Mouse (Mus musculus): Measurements from ENCODE around the gene Kdm2a.

DNA sequence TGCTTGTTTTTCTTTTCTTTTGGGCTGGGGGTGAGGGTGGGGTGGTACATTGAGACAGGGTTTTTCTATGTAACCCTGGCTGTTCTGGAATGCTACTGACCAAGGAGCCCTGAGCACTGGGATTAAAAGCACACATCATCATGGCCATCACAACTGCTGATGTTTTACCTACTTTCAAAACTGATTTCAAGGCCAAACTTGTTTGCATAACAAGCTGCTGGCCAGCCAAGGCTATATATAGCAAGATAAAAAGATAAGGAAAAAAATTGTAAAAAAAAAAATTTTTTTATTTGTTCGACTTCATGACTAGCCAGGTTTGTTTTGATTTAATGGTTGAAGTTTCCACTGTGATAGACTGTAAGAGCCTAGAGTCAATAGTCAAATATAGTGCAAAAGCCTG lies 27.8 kb downstream of the Kdm2a start:
- TF ChIP-seq POLR2A (IDR thresholded peaks at IDR 0.05; ENCODE audit: control insufficient read depth, extremely low read depth, insufficient read depth, low read length, poor library complexity) (no peak), CTCF (IDR thresholded peaks at IDR 0.05; ENCODE audit: borderline replicate concordance, control insufficient read depth, extremely low read depth, insufficient read depth, low read length, poor library complexity) (no peak)
